Mouse (Mus musculus): Measurements from ENCODE around the gene Twf1. TPM values are rescaled to one million over a fixed set of nuclear protein-coding genes. Genes with fewer than 3 reads are reported as not detected.
A peak's percentile ranks its signal among the peaks of the same experiment; 100 is the strongest.

The Twf1 gene
- polyA plus RNA-seq, 1 experiment from 2014 or later = 103 TPM

DNA sequence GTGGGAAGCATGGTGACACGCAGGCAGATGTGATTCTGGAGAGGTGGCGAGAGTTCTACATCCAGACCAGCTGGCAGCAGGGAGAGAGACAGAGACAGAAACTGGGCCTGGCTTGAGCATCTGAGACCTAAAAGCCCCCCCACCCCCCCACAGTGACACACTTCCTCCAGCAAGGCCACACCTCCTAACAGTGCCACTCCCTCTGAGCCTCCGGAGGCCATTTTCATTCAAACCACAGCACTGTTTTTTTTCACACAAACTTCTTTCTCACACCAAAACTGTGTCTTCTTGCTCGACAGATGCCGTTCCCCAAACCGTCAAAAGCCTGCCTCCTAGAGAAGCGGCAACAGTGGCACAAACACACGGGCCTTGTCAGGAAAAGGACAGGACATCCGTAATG is 36.2 kb downstream of the Twf1 start:
- Histone ChIP-seq H3K36me3 (ENCODE audit: insufficient read depth, low read length) (peaks cover 15% of the 10 kb centered on the region), H3K27me3 (ENCODE audit: insufficient read depth, low read length) (no peaks in the 10 kb centered on the region), H3K9me3 (ENCODE audit: low read length) (no peaks in the 10 kb centered on the region), H3K4me1 (ENCODE audit: insufficient read depth, low read length) (no peaks in the 10 kb centered on the region), H3K4me3 (ENCODE audit: low read length) (no peak overlapping the region), H3K4me2 (replicated peaks; ENCODE audit: low read depth, low read length) (no peak overlapping the region), H3K9ac (replicated peaks; ENCODE audit: low read length) (no peak overlapping the region), H3K27ac (ENCODE audit: low read length) (no peak overlapping the region)
- no peak for ATAC-seq (ENCODE audit: low FRiP score, low TSS enrichment)
- WGBS = 95% methylated on average over 9 of the region's 9 CpGs

DNA sequence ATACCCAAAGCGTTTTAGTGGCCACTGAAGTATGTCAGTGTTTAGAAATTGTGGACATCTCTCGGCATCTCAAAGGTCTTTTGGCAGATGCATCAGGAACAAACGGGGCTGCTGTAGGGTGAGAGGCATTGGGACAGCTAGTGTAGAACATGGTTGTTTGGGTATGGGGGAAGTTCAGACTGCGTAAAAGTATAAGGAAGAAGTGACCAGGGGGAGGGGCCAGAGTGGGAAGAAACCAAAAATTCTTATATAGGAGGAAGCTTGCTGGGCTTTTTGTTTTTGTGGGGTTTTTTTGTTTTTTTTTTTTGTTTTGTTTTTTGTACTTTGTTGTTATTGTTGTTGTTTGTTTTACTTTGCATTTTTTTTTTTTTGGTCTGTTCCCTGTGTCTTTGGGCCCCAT is 44.8 kb downstream of the Twf1 start:
- WGBS = 88% methylated on average over 4 of the region's 4 CpGs
- Histone ChIP-seq H3K9me3 (ENCODE audit: low read length) (no peaks in the 10 kb centered on the region), H3K9ac (replicated peaks; ENCODE audit: low read length) (no peak overlapping the region), H3K4me3 (ENCODE audit: low read length) (no peak overlapping the region), H3K4me2 (replicated peaks; ENCODE audit: low read depth, low read length) (no peak overlapping the region), H3K4me1 (ENCODE audit: insufficient read depth, low read length) (peaks cover 8% of the 10 kb centered on the region; the same call in 1 of the 2 replicates), H3K27ac (ENCODE audit: low read length) (no peak overlapping the region), H3K36me3 (ENCODE audit: insufficient read depth, low read length) (peaks cover 4% of the 10 kb centered on the region; the same call in 1 of the 2 replicates), H3K27me3 (ENCODE audit: insufficient read depth, low read length) (no peaks in the 10 kb centered on the region)
- ATAC-seq (ENCODE audit: low FRiP score, low TSS enrichment) = no peak

DNA sequence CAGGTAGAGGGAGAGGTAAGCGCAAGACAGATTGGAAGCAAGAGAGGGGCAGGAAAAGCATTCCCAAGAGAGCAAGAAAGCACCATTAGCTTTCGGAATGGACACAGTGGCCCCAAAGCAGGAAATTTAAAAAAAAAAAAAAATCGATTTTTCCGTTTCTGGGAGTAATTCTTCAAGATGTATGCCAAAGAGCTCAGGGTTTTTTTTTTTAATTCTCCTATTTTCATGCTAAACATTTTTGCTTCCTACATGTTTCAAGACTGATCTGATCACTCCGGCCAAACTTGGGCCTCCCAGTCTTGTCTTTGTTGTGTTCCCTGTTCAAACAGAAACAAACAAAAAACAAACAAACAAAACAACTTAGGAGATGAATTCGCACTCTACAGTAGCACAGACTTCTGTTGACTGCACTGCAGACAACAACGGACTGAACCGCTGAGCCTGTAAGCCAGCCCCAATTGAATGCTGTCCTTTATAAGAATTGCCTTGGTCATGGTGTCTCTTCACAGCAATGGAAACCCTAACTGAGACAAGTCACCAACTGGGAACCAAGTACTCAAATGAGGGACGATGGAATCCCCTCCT is 45.5 kb downstream of the Twf1 start:
- Histone ChIP-seq H3K9ac (replicated peaks; ENCODE audit: low read length) (peak overlapping the region; percentile 84), H3K27me3 (ENCODE audit: insufficient read depth, low read length) (no peaks in the 10 kb centered on the region), H3K4me3 (ENCODE audit: low read length) (peak overlapping the region; percentile 89), H3K27ac (ENCODE audit: low read length) (peak overlapping the region; percentile 90), H3K36me3 (ENCODE audit: insufficient read depth, low read length) (no peaks in the 10 kb centered on the region), H3K4me1 (ENCODE audit: insufficient read depth, low read length) (peaks cover 8% of the 10 kb centered on the region; the same call in 1 of the 2 replicates), H3K4me2 (replicated peaks; ENCODE audit: low read depth, low read length) (peak overlapping the region; percentile 62), H3K9me3 (ENCODE audit: low read length) (no peaks in the 10 kb centered on the region)
- no peak for ATAC-seq (ENCODE audit: low FRiP score, low TSS enrichment)
- WGBS = 43% methylated on average over 9 of the region's 9 CpGs

DNA sequence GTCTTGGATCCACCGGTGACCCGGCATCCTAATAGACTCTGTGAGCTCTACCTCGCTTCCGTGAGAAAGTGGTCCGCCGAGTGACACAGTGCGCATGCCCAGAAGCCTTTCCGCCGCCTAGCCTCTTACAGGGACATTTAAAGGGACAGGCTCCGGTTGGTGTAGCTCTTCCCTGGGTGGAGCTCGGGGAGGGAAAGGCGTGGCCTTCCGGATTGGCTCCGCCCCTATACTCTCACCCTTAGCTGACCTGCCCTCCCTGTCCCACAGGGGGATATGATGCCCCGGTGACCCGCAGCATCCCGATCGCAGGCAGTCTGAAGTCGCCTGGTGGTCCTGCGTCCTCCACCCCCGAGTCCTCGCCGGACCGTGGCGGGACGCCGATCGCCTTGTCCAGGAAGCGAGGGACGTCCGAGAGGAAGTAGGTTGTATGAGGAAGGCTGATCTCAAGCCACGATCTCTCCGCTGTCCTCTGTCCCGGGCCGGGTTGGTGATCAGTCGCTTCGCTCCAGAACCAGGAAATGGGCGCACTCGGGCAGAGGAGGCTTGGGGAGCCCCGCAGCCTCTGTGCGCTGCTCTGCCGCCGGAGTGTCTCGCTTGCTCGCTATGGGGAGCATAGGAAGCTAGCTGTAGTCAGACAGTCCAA is 46.2 kb downstream of the Twf1 start, which contains the start of the genes Pus7l and Irak4:
TSS of gene Pus7l (minus strand) at position 139 of the 643 bp plus-strand sequence.
TSS of gene Irak4 (plus strand) at position 235 of the 643 bp plus-strand sequence.
- peak; percentile 99 for ATAC-seq (ENCODE audit: low FRiP score, low TSS enrichment)
- Histone ChIP-seq H3K27ac (ENCODE audit: low read length) (peak within 1 kb of the TSS; percentile 90), H3K4me2 (replicated peaks; ENCODE audit: low read depth, low read length) (peak within 1 kb of the TSS; percentile 62), H3K9me3 (ENCODE audit: low read length) (no peaks in the 10 kb centered on the region), H3K9ac (replicated peaks; ENCODE audit: low read length) (peak within 1 kb of the TSS; percentile 84), H3K36me3 (ENCODE audit: insufficient read depth, low read length) (no peaks in the 10 kb centered on the region), H3K4me1 (ENCODE audit: insufficient read depth, low read length) (peaks cover 8% of the 10 kb centered on the region; the same call in 1 of the 2 replicates), H3K4me3 (ENCODE audit: low read length) (peak within 1 kb of the TSS; percentile 89), H3K27me3 (ENCODE audit: insufficient read depth, low read length) (no peaks in the 10 kb centered on the region)
- WGBS = under 1% methylated on average over 45 of the region's 45 CpGs

DNA sequence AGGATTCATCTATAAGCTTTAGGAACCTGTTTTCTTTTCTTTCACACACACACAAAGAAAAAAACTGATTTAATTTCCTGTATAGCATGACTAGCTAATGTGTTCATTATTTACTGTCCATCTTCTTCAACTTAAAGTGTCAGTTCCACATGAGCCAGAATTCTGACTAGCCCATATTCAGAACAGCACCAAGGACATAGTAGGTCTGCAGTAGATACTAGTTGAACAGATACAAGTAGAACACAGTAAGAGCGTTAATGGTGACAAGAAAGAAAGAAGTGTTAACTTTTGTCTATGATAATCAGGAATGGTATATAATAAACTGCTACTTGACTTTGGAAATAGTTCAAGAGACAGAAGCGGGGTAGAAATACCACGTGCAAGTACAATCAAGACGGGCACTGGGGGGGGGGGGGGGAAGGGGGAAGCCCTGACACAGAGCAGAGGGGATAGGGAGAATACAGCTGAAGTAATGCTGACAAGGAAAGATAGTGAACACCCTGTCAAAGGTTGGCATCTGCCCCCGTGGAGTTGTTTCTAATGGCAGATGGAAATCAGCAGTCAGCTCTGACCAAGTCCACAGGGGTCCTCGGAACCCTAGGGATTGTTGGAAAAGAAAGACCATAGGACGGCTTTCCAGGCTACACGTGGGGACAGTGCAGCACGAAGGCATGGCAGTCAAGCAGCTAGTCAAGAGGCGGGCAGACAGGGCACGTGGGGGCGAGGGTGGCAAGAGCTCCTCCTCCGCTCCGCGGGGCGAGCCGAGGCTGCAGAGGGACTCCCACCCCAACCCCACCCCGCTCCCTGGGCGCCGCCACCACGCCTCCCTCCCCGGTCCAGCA is 46.9 kb downstream of the Twf1 start:
- WGBS = 16% methylated on average over 10 of the region's 22 CpGs
- Histone ChIP-seq H3K4me1 (ENCODE audit: insufficient read depth, low read length) (peaks cover 8% of the 10 kb centered on the region; the same call in 1 of the 2 replicates), H3K9me3 (ENCODE audit: low read length) (no peaks in the 10 kb centered on the region), H3K4me2 (replicated peaks; ENCODE audit: low read depth, low read length) (peak overlapping the region; percentile 62), H3K27me3 (ENCODE audit: insufficient read depth, low read length) (no peaks in the 10 kb centered on the region), H3K4me3 (ENCODE audit: low read length) (peak overlapping the region; percentile 89), H3K27ac (ENCODE audit: low read length) (peak overlapping the region; percentile 90), H3K36me3 (ENCODE audit: insufficient read depth, low read length) (no peaks in the 10 kb centered on the region), H3K9ac (replicated peaks; ENCODE audit: low read length) (peak overlapping the region; percentile 84)
- peak; percentile 89 for ATAC-seq (ENCODE audit: low FRiP score, low TSS enrichment)

DNA sequence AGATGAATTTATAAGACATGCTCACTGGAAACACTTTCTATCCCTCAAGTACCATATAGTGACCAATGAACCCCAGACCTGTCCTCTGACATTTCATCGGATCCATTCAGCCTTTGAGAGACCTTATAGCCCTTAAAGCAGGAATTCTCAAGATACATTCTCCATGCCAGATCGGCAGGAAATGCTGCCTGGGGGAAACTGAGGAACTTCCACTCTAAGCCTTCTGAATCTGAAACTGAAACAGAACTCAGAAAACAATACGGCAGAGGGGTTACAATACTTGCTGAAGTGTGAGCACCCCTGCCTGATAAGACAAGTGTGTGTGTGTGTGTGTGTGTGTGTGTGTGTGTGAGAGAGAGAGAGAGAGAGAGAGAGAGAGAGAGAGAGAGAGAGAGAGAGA is 50.4 kb downstream of the Twf1 start:
- Histone ChIP-seq H3K27ac (ENCODE audit: low read length) (no peak overlapping the region), H3K9me3 (ENCODE audit: low read length) (no peaks in the 10 kb centered on the region), H3K36me3 (ENCODE audit: insufficient read depth, low read length) (no peaks in the 10 kb centered on the region), H3K9ac (replicated peaks; ENCODE audit: low read length) (no peak overlapping the region), H3K4me1 (ENCODE audit: insufficient read depth, low read length) (peaks cover 8% of the 10 kb centered on the region; the same call in 1 of the 2 replicates), H3K27me3 (ENCODE audit: insufficient read depth, low read length) (no peaks in the 10 kb centered on the region), H3K4me3 (ENCODE audit: low read length) (no peak overlapping the region), H3K4me2 (replicated peaks; ENCODE audit: low read depth, low read length) (no peak overlapping the region)
- ATAC-seq (ENCODE audit: low FRiP score, low TSS enrichment) = no peak
- 88% methylated on average over 3 of the region's 3 CpGs for WGBS

DNA sequence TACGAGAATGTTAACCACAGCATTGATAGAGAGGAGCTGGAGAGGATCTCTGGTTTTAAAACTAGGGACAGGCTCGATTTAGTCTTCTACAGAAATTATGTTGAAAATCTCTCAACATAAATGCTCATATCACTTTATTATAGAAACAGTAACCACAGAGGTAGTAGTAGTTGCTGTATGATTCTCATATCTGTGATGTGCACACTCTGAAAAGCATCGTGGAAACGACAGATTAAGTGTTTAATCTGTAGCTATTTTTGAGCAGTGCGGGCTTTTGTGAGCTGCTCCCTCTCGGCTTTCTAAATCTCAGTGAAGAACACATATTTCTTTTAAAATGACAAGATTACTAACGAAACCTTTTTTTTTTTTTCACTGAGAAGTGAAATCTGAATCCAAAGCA is 54.2 kb downstream of the Twf1 start:
- H3K36me3 ChIP-seq (ENCODE audit: insufficient read depth, low read length) = peaks cover 5% of the 10 kb centered on the region; the same call in 1 of the 2 replicates
- H3K27me3 ChIP-seq (ENCODE audit: insufficient read depth, low read length) = no peaks in the 10 kb centered on the region
- no peak overlapping the region for H3K4me3 ChIP-seq (ENCODE audit: low read length)
- H3K4me2 ChIP-seq (replicated peaks; ENCODE audit: low read depth, low read length) = no peak overlapping the region
- no peaks in the 10 kb centered on the region for H3K4me1 ChIP-seq (ENCODE audit: insufficient read depth, low read length)
- 89% methylated on average over 7 of the region's 7 CpGs for WGBS
- H3K9me3 ChIP-seq (ENCODE audit: low read length) = no peaks in the 10 kb centered on the region
- H3K9ac ChIP-seq (replicated peaks; ENCODE audit: low read length) = no peak overlapping the region
- H3K27ac ChIP-seq (ENCODE audit: low read length) = no peak overlapping the region
- ATAC-seq (ENCODE audit: low FRiP score, low TSS enrichment) = no peak

DNA sequence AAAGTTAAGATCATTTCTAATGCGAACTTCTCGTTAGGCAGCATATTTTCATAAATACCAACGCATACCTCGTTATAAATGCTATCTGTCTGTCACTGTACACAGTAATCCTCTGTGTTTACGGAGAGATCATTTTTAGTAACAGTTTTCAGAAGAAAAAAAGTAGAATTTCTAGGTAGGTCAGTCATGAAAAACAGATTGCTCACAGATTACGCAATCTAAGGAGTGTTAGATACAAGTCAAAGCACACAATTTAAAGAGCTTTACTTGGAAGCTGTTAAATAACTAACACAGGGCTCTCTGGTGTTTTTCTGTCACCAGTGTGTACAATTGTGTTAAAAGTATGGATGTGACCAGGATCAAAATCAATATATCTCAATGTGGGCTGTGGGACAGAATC is 56.7 kb downstream of the Twf1 start:
- no peak overlapping the region for H3K4me2 ChIP-seq (replicated peaks; ENCODE audit: low read depth, low read length)
- H3K4me3 ChIP-seq (ENCODE audit: low read length) = no peak overlapping the region
- 95% methylated on average over 6 of the region's 6 CpGs for WGBS
- peaks cover 11% of the 10 kb centered on the region; the same call in 1 of the 2 replicates for H3K36me3 ChIP-seq (ENCODE audit: insufficient read depth, low read length)
- H3K4me1 ChIP-seq (ENCODE audit: insufficient read depth, low read length) = no peaks in the 10 kb centered on the region
- H3K9ac ChIP-seq (replicated peaks; ENCODE audit: low read length) = no peak overlapping the region
- no peaks in the 10 kb centered on the region for H3K27me3 ChIP-seq (ENCODE audit: insufficient read depth, low read length)
- no peak for ATAC-seq (ENCODE audit: low FRiP score, low TSS enrichment)
- H3K9me3 ChIP-seq (ENCODE audit: low read length) = no peaks in the 10 kb centered on the region
- no peak overlapping the region for H3K27ac ChIP-seq (ENCODE audit: low read length)

DNA sequence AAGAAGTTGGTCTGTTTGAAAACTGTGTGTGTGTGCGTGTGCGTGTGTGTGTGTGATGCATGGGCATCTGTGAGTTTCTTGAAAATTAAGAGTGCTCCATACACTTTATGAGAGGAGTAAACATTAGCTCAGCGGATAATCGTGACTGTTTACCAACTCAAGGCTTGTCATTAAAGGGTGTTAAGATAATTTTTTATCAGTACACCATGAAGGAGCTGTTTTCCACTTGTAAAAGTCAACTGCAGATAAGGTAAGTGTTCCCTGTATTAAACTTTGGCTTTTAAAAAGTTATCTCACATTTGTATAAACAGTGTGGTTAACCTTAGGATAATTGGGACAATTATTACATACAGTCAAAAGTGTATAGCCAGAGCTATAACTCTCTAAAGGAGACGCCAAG is 57.4 kb downstream of the Twf1 start:
- Histone ChIP-seq H3K36me3 (ENCODE audit: insufficient read depth, low read length) (peaks cover 11% of the 10 kb centered on the region; the same call in 1 of the 2 replicates), H3K27me3 (ENCODE audit: insufficient read depth, low read length) (no peaks in the 10 kb centered on the region), H3K27ac (ENCODE audit: low read length) (no peak overlapping the region), H3K9ac (replicated peaks; ENCODE audit: low read length) (no peak overlapping the region), H3K4me3 (ENCODE audit: low read length) (no peak overlapping the region), H3K4me1 (ENCODE audit: insufficient read depth, low read length) (no peaks in the 10 kb centered on the region), H3K9me3 (ENCODE audit: low read length) (no peaks in the 10 kb centered on the region), H3K4me2 (replicated peaks; ENCODE audit: low read depth, low read length) (no peak overlapping the region)
- WGBS = 89% methylated on average over 5 of the region's 5 CpGs
- ATAC-seq (ENCODE audit: low FRiP score, low TSS enrichment) = no peak

All from kidney, embryonic 16.5 days (tissue).